Mouse (Mus musculus): ENCODE results near the gene Edem2. TPM values are rescaled to one million over a fixed set of nuclear protein-coding genes. Genes with fewer than 3 reads are reported as not detected.

Gene Edem2
- 25.6 and 26.2 TPM in 2 replicates for polyA plus RNA-seq (2021; fragmentation: Nextera tagmentation)
- long read RNA-seq, experiment 1, transcript Edem2-201 (11 exons, 2,290 nt), result major isoform, 48 of 63 reads
- long read RNA-seq, experiment 1, partial matches to known transcripts, result 9 of 63 reads
- long read RNA-seq, experiment 1, other reads (novel, unspliced or antisense), result 6 of 63 reads
- long read RNA-seq, experiment 2, transcript Edem2-201 (11 exons, 2,290 nt), result major isoform, 153 of 215 reads
- long read RNA-seq, experiment 2, partial matches to known transcripts, result 25 of 215 reads
- long read RNA-seq, experiment 2, other reads (novel, unspliced or antisense), result 37 of 215 reads

GRCm38 (mm10) chr2:155729158-155729645 lies at the start of gene Edem2:
Gene Edem2 (minus strand): TSS chr2:155729475.

GRCm38 (mm10) chr2:155774927-155775684 lies 45.8 kb upstream of the Edem2 start, which contains the start of gene Mmp24:
Gene Mmp24 (plus strand): TSS chr2:155775342.

GRCm38 (mm10) chr2:155751014-155751786 lies 21.9 kb upstream of the Edem2 start, which contains the start of gene Procr:
Gene Procr (plus strand): TSS chr2:155751117.

GRCm38 (mm10) chr2:155735766-155736165 lies 6.5 kb upstream of the Edem2 start, which contains the start of gene Gm17581:
Gene Gm17581 (minus strand): TSS chr2:155735866.

GRCm38 (mm10) chr2:155691723-155692493 lies 37.4 kb downstream of the Edem2 start, which contains the start of gene Trpc4ap:
Gene Trpc4ap (minus strand): TSS chr2:155692384.

Other genes with a start within 250 kb of the Edem2 start
- gene Acss2, start 211.5 kb downstream of the Edem2 start, polyA plus RNA-seq (2021; fragmentation: Nextera tagmentation), result 33.6 and 34.2 TPM in 2 replicates
- gene Ggt7, start 211.2 kb downstream of the Edem2 start, polyA plus RNA-seq (2021; fragmentation: Nextera tagmentation), result 69.8 and 70.5 TPM in 2 replicates
- 13.4 and 16.8 TPM in 2 replicates for gene Gss, start 136.7 kb downstream of the Edem2 start, polyA plus RNA-seq (2021; fragmentation: Nextera tagmentation)
- gene Myh7b, start 118.3 kb downstream of the Edem2 start, polyA plus RNA-seq (2021; fragmentation: Nextera tagmentation), result 0.83 and 1.4 TPM in 2 replicates
- gene Trpc4ap, start 37.1 kb downstream of the Edem2 start, polyA plus RNA-seq (2021; fragmentation: Nextera tagmentation), result 69.8 and 77.9 TPM in 2 replicates
- not detected in 2 replicates for gene Gm17581, start 6.4 kb upstream of the Edem2 start, polyA plus RNA-seq (2021; fragmentation: Nextera tagmentation)
- gene Procr, start 21.6 kb upstream of the Edem2 start, polyA plus RNA-seq (2021; fragmentation: Nextera tagmentation), result 0.56 and 0.78 TPM in 2 replicates
- gene Mmp24, start 45.9 kb upstream of the Edem2 start, polyA plus RNA-seq (2021; fragmentation: Nextera tagmentation), result 2.3 and 2.6 TPM in 2 replicates
- gene BC029722, start 90.0 kb upstream of the Edem2 start, polyA plus RNA-seq (2021; fragmentation: Nextera tagmentation), result 105 and 107 TPM in 2 replicates
- 103 and 105 TPM in 2 replicates for gene Eif6, start 97.5 kb upstream of the Edem2 start, polyA plus RNA-seq (2021; fragmentation: Nextera tagmentation)
- gene Fam83c, start 105.4 kb upstream of the Edem2 start, polyA plus RNA-seq (2021; fragmentation: Nextera tagmentation), result 0.04 TPM in 1 of 2 replicates, not detected in the other
- gene Uqcc1, start 200.8 kb upstream of the Edem2 start, polyA plus RNA-seq (2021; fragmentation: Nextera tagmentation), result 68.7 and 69.3 TPM in 2 replicates
- not detected in 2 replicates for gene Gm15557, start 211.3 kb upstream of the Edem2 start, polyA plus RNA-seq (2021; fragmentation: Nextera tagmentation)
- 0.09 and 0.51 TPM in 2 replicates for gene Gdf5, start 215.9 kb upstream of the Edem2 start, polyA plus RNA-seq (2021; fragmentation: Nextera tagmentation)
- 4.6 and 4.7 TPM in 2 replicates for gene Cep250, start 227.0 kb upstream of the Edem2 start, polyA plus RNA-seq (2021; fragmentation: Nextera tagmentation)

Data from layer of hippocampus, adult 6 months (tissue).